8 mouse cellular contexts compared by ENCODE assay signal in genomic region chr2:118245914-118246313, GRCm38 (mm10). TPM values are rescaled to one million over a fixed set of nuclear protein-coding genes. Genes with fewer than 3 reads are reported as not detected.
DNase-seq lines count a peak whose midpoint lies in the region; ATAC-seq and TF ChIP-seq lines count a peak whose summit lies in the region.

No protein-coding gene starts in this region.

- peak; percentile 84 for DNase-seq in adrenal gland, postnatal 14 days
- peak; percentile 68 for DNase-seq in embryo, embryonic 9.5 days (ENCODE audit: extremely low spot score)
- DNase-seq in heart, adult 2 months = peak; percentile 57 to 59
- DNase-seq in liver, embryonic 13.5 days = peak; percentile 23
- peak; percentile 86 for DNase-seq in testis, postnatal 10 days (ENCODE audit: low spot score)

- H3K79me2 ChIP-seq in C2C12 (ENCODE audit: control insufficient read depth, insufficient read depth) = no peaks in the 10 kb centered on the region
- no peaks in the 10 kb centered on the region for H3K79me2 ChIP-seq in heart, adult 2 months (replicated peaks; ENCODE audit: control insufficient read depth, insufficient read depth, low read length)

- no peak for TF ChIP-seq EP300 in heart, adult 2 months (IDR thresholded peaks at IDR 0.05; ENCODE audit: insufficient read depth, low read depth, low read length)

- H3K4me2 ChIP-seq in kidney, embryonic 16.5 days (replicated peaks; ENCODE audit: low read depth, low read length) = no peak overlapping the region
- H3K4me2 ChIP-seq in liver, embryonic 13.5 days = no peak overlapping the region
- H3K4me2 ChIP-seq in neural tube, embryonic 13.5 days = no peak overlapping the region

- TF ChIP-seq POLR2A in heart, adult 2 months (IDR thresholded peaks at IDR 0.05; ENCODE audit: insufficient read depth, low read depth, low read length) = no peak

- H3K4me3 ChIP-seq in C2C12 (ENCODE audit: insufficient read depth, poor library complexity, severe bottlenecking) = no peak overlapping the region
- H3K4me3 ChIP-seq in heart, adult 2 months = no peak overlapping the region
- H3K4me3 ChIP-seq in kidney, embryonic 16.5 days (ENCODE audit: low read length) = no peak overlapping the region
- H3K4me3 ChIP-seq in liver, embryonic 13.5 days (replicated peaks) = no peak overlapping the region
- H3K4me3 ChIP-seq in neural tube, embryonic 13.5 days = no peak overlapping the region

- H3K27me3 ChIP-seq in C2C12 (ENCODE audit: control insufficient read depth, insufficient read depth, insufficient read length) = no peaks in the 10 kb centered on the region
- no peaks in the 10 kb centered on the region for H3K27me3 ChIP-seq in heart, adult 2 months (ENCODE audit: control insufficient read depth, insufficient read depth, low read length)
- no peaks in the 10 kb centered on the region for H3K27me3 ChIP-seq in kidney, embryonic 16.5 days (ENCODE audit: insufficient read depth, low read length)
- H3K27me3 ChIP-seq in liver, embryonic 13.5 days = no peaks in the 10 kb centered on the region
- H3K27me3 ChIP-seq in neural tube, embryonic 13.5 days = no peaks in the 10 kb centered on the region

- no peaks in the 10 kb centered on the region for H3K36me3 ChIP-seq in C2C12 (ENCODE audit: control insufficient read depth, insufficient read depth)
- no peaks in the 10 kb centered on the region for H3K36me3 ChIP-seq in heart, adult 2 months (ENCODE audit: control insufficient read depth, insufficient read depth, low read length)
- no peaks in the 10 kb centered on the region for H3K36me3 ChIP-seq in kidney, embryonic 16.5 days (ENCODE audit: insufficient read depth, low read length)
- H3K36me3 ChIP-seq in liver, embryonic 13.5 days = no peaks in the 10 kb centered on the region
- no peaks in the 10 kb centered on the region for H3K36me3 ChIP-seq in neural tube, embryonic 13.5 days

- H3K9ac ChIP-seq in heart, adult 2 months (ENCODE audit: low read depth, low read length) = no peak overlapping the region
- H3K9ac ChIP-seq in kidney, embryonic 16.5 days (replicated peaks; ENCODE audit: low read length) = no peak overlapping the region
- H3K9ac ChIP-seq in liver, embryonic 13.5 days = no peak overlapping the region
- H3K9ac ChIP-seq in neural tube, embryonic 13.5 days = no peak overlapping the region

- H3K79me3 ChIP-seq in C2C12 (ENCODE audit: low read depth) = no peaks in the 10 kb centered on the region

- TF ChIP-seq CTCF in C2C12 (IDR thresholded peaks at IDR 0.05; ENCODE audit: control insufficient read depth, insufficient read depth, insufficient read length) = peak; percentile 63
- TF ChIP-seq CTCF in heart, adult 2 months (IDR thresholded peaks at IDR 0.05) = peak; percentile 94

- WGBS in heart, adult 2 months = 11% methylated on average over 10 of the region's 10 CpGs
- WGBS in kidney, embryonic 16.5 days = 10% methylated on average over 10 of the region's 10 CpGs
- WGBS in liver, embryonic 13.5 days (ENCODE audit: insufficient replicate concordance) = 6% methylated on average over 10 of the region's 10 CpGs
- 18% methylated on average over 10 of the region's 10 CpGs for WGBS in neural tube, embryonic 13.5 days

- intact Hi-C loops in heart, adult 2 months (cut with DNase I) = loop anchor here (2.0 to 10.0 kb wide), 2 partner anchors 705 to 791 kb away; no protein-coding TSS in a partner anchor

- no peak overlapping the region for H3ac ChIP-seq in C2C12 (ENCODE audit: control insufficient read depth, insufficient read length, low read depth)

- no peaks in the 10 kb centered on the region for H3K9me3 ChIP-seq in kidney, embryonic 16.5 days (ENCODE audit: low read length)
- H3K9me3 ChIP-seq in liver, embryonic 13.5 days (replicated peaks) = no peaks in the 10 kb centered on the region
- no peaks in the 10 kb centered on the region for H3K9me3 ChIP-seq in neural tube, embryonic 13.5 days

- no peaks in the 10 kb centered on the region for H3K4me1 ChIP-seq in heart, adult 2 months (ENCODE audit: control insufficient read depth, insufficient read depth, low read length)
- H3K4me1 ChIP-seq in kidney, embryonic 16.5 days (ENCODE audit: insufficient read depth, low read length) = no peaks in the 10 kb centered on the region
- no peaks in the 10 kb centered on the region for H3K4me1 ChIP-seq in liver, embryonic 13.5 days (replicated peaks)
- H3K4me1 ChIP-seq in neural tube, embryonic 13.5 days (replicated peaks) = no peaks in the 10 kb centered on the region

- no peak overlapping the region for H3K27ac ChIP-seq in heart, adult 2 months
- no peak overlapping the region for H3K27ac ChIP-seq in kidney, embryonic 16.5 days (ENCODE audit: low read length)
- H3K27ac ChIP-seq in liver, embryonic 13.5 days = no peak overlapping the region
- H3K27ac ChIP-seq in neural tube, embryonic 13.5 days (replicated peaks) = no peak overlapping the region

- peak; percentile 73 for ATAC-seq in kidney, embryonic 16.5 days (ENCODE audit: low FRiP score, low TSS enrichment)
- ATAC-seq in liver, embryonic 13.5 days (ENCODE audit: low read depth) = no peak
- peak; percentile 69 for ATAC-seq in neural tube, embryonic 13.5 days (ENCODE audit: low read depth)

TF ChIP-seq in C2C12, 6 proteins besides CTCF, POLR2A, EP300 and RAD21:
- TF ChIP-seq MAX (IDR thresholded peaks at IDR 0.05) (no peak), USF1 (IDR thresholded peaks at IDR 0.05; ENCODE audit: low read depth) (no peak), FOSL1 (IDR thresholded peaks at IDR 0.05; ENCODE audit: insufficient read depth, low read length, poor library complexity, severe bottlenecking) (no peak), MYOD1 (IDR thresholded peaks at IDR 0.05; ENCODE audit: control insufficient read depth, insufficient read length, low read depth) (no peak), CEBPB (IDR thresholded peaks at IDR 0.05; ENCODE audit: low read depth) (no peak), MYOG (IDR thresholded peaks at IDR 0.05; ENCODE audit: control insufficient read depth, extremely low read depth, insufficient read length) (no peak)

RNA-seq across cellular contexts. Expression of gene Fsip1, which starts 10.9 kb away (rescaled TPM):
- polyA plus RNA-seq in C2C12 (2012; fragmentation: generic; extraction: Trizol) = 0.09 TPM
- total RNA-seq in adrenal gland, postnatal 14 days (2021) = 0.34 and 0.52 TPM in 2 replicates
- not detected for total RNA-seq in heart, adult 2 months (2021)
- polyA plus RNA-seq in heart, adult 2 months (2012; rRNA removed) = 0.06 TPM in 1 of 2 replicates, not detected in the other
- polyA plus RNA-seq in kidney, embryonic 16.5 days (2015; fragmentation: Nextera tagmentation; extraction: Ambion mirVana) = 0.70 and 0.94 TPM in 2 replicates
- polyA plus RNA-seq in liver, embryonic 13.5 days (2015; fragmentation: Nextera tagmentation; extraction: Ambion mirVana) = 0.13 and 0.16 TPM in 2 replicates
- 2.0 and 2.7 TPM in 2 replicates for polyA plus RNA-seq in neural tube, embryonic 13.5 days (2015; fragmentation: Nextera tagmentation; extraction: Ambion mirVana)

Comparison
In these comparisons a context has a peak if more than half of its experiments do, and no peak if none do; other contexts are left out.
1. DNase-seq: peak in every context shown above with its lines; median percentile 86 in testis, postnatal 10 days; 84 in adrenal gland, postnatal 14 days; 68 in embryo, embryonic 9.5 days; 58 in heart, adult 2 months; 23 in liver, embryonic 13.5 days.